Mouse (Mus musculus) megakaryocyte, embryonic 14.5 days (primary cell): Measurements from ENCODE around the gene Gm21885.

ENCODE experiments used
- FLI1 ChIP-seq: IDR thresholded peaks from 2 replicates; pipeline ENCODE4 v1.6.1; 2012; ENCODE audit warnings: low read length, inconsistent platforms, mixed read lengths
- GATA1 ChIP-seq: IDR thresholded peaks from 3 replicates; pipeline ENCODE4 v1.6.1; 2012; ENCODE audit warnings: mixed read lengths, low read length, inconsistent platforms, borderline replicate concordance

GRCm38 (mm10) chr11:94334386-94334968 is 52.8 kb downstream of the Gm21885 start:
- TF ChIP-seq GATA1, result no peak
- no peak for TF ChIP-seq FLI1
